Mouse (Mus musculus) monocyte, adult 59 days (primary cell): ENCODE data around the gene Jpt2. TPM values are rescaled to one million over a fixed set of nuclear protein-coding genes. Genes with fewer than 3 reads are reported as not detected.

Experiments used
- total RNA-seq, 2 experiments: library from RNA; stranded (reverse); gene quantifications; one replicate each; pipeline ENCODE4 v1.2.4; 2023

Jpt2 gene
- 10 to 100 TPM; 21.5 to 28.3 TPM for total RNA-seq

DNA sequence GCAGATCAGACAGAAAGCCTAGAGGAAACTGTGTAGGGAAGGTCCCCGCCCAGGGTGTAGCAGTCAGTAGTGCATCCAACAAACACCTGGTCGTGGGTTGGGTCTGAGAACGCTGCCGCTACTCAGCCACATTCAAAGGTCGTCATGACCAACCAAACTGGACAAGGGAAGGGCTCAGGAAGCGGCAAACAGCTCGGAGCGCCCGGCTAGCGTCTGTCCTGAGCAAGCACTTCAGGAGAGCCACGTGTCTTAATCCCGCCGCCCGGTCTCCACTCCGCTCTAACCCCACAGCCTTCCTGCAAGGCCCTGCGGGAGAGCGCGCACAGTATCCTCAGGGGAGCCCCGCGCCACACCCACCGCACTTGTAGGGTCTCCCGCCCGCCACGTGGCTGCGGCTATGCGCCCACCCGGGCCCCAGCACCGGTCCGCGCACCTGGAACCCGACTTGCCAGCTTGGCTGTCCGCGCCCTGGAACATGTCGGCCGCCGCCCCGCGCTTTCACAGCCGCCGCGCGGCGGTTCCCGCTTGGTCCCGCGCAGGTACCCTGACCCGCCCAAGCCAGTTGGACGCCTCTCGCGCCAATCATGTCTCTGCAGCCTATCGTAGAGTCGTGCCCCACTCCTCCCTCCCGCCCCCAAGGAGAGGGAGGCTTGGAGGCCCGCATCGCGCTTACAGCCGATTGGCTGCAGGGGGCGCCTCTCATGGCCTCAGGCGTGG, at the start of gene Jpt2:
Gene Jpt2, minus strand, starts transcription at position 555 of the 717 bp plus-strand sequence.

GRCm38 (mm10) chr17:24936259-24937237, 23.9 kb downstream of the Jpt2 start, which contains the start of gene Mapk8ip3:
Gene Mapk8ip3, minus strand, starts transcription at chr17:24936977.

GRCm38 (mm10) chr17:24896241-24896992, 64.1 kb downstream of the Jpt2 start, which contains the start of gene Nme3:
Gene Nme3, plus strand, starts transcription at chr17:24896500.

DNA sequence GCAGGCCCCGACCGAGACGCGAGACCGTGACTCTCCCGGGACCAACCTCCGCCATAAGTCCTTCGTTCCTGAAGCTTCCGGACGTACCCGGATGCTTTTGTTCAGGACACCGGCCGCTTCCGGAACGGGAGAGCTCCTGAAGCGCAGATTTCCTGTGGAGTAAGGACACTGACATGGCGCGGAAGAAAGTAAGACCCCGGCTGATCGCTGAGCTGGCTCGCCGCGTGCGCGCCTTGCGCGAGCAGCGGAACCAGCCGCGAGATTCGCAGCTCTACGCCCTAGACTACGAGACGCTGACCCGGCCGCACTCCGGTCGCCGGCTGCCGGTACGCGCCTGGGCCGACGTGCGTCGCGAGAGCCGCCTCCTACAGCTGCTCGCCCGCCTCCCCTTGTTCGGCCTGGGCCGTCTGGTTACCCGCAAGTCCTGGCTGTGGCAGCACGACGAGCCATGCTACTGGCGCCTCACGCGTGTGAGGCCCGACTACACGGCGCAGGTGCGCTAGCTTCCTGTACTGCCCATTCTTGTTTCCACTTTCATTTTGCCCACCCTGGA, 65.4 kb downstream of the Jpt2 start, which contains the start of the genes Eme2 and Mrps34:
Gene Eme2, minus strand, starts transcription at position 93 of the 553 bp plus-strand sequence.
Gene Mrps34, plus strand, starts transcription at position 122 of the 553 bp plus-strand sequence.

Other genes starting within 250 kb of the Jpt2 start
- gene Rnf151, start 242.6 kb downstream of the Jpt2 start, total RNA-seq: not detected
- gene Rps2, start 242.6 kb downstream of the Jpt2 start, total RNA-seq: 100 to 1,000 TPM; 714 to 754 TPM
- 100 to 1,000 TPM in 1 of 2 experiments, 10 to 100 TPM in 1; 70.4 to 102 TPM for gene Ndufb10, start 236.2 kb downstream of the Jpt2 start, total RNA-seq
- 1 to 10 TPM; 1.6 to 3.7 TPM for gene Rpl3l, start 232.9 kb downstream of the Jpt2 start, total RNA-seq
- gene Msrb1, start 224.0 kb downstream of the Jpt2 start, total RNA-seq: 100 to 1,000 TPM; 740 to 885 TPM
- gene Hs3st6, start 207.7 kb downstream of the Jpt2 start, total RNA-seq: not detected
- gene Meiob, start 156.4 kb downstream of the Jpt2 start, total RNA-seq: not detected
- gene Hagh, start 120.5 kb downstream of the Jpt2 start, total RNA-seq: 10 to 100 TPM; 46.8 to 63.2 TPM
- 1 to 10 TPM; 2.6 TPM for gene Fahd1, start 110.3 kb downstream of the Jpt2 start, total RNA-seq
- 1 to 10 TPM in 1 of 2 experiments, under 1 TPM in 1; 0.84 to 1.5 TPM for gene Igfals, start 94.7 kb downstream of the Jpt2 start, total RNA-seq
- 10 to 100 TPM; 60.0 to 60.2 TPM for gene Nubp2, start 74.3 kb downstream of the Jpt2 start, total RNA-seq
- 10 to 100 TPM; 26.4 to 26.5 TPM for gene Spsb3, start 74.0 kb downstream of the Jpt2 start, total RNA-seq
- 10 to 100 TPM; 23.1 to 23.8 TPM for gene Eme2, start 65.6 kb downstream of the Jpt2 start, total RNA-seq
- gene Mrps34, start 65.6 kb downstream of the Jpt2 start, total RNA-seq: 10 to 100 TPM; 22.5 to 29.5 TPM
- gene Nme3, start 64.2 kb downstream of the Jpt2 start, total RNA-seq: 10 to 100 TPM; 23.7 to 24.7 TPM
- gene Mapk8ip3, start 23.7 kb downstream of the Jpt2 start, total RNA-seq: 100 to 1,000 TPM; 122 to 126 TPM
- gene Cramp1l, start 55.1 kb upstream of the Jpt2 start, total RNA-seq: 10 to 100 TPM; 32.5 to 47.2 TPM
- gene Ift140, start 55.4 kb upstream of the Jpt2 start, total RNA-seq: 10 to 100 TPM; 17.7 to 18.3 TPM
- gene Tmem204, start 122.9 kb upstream of the Jpt2 start, total RNA-seq: not detected
- 10 to 100 TPM; 14.6 to 15.3 TPM for gene Telo2, start 155.3 kb upstream of the Jpt2 start, total RNA-seq
- not detected for gene Ptx4, start 160.1 kb upstream of the Jpt2 start, total RNA-seq
- gene Clcn7, start 172.7 kb upstream of the Jpt2 start, total RNA-seq: 10 to 100 TPM; 36.7 to 44.1 TPM
- under 1 TPM in 1 of 2 experiments, not detected in 1; 0.39 TPM for gene Ccdc154, start 201.8 kb upstream of the Jpt2 start, total RNA-seq
- gene Gm38655, start 214.8 kb upstream of the Jpt2 start, total RNA-seq: not detected
- gene BC003965, start 223.9 kb upstream of the Jpt2 start, total RNA-seq: 1 to 10 TPM; 7.7 to 7.8 TPM
- gene Unkl, start 227.7 kb upstream of the Jpt2 start, total RNA-seq: 10 to 100 TPM; 23.5 to 23.7 TPM